Mouse (Mus musculus): Measurements from ENCODE around the gene Lamc3.

The Lamc3 gene

DNA sequence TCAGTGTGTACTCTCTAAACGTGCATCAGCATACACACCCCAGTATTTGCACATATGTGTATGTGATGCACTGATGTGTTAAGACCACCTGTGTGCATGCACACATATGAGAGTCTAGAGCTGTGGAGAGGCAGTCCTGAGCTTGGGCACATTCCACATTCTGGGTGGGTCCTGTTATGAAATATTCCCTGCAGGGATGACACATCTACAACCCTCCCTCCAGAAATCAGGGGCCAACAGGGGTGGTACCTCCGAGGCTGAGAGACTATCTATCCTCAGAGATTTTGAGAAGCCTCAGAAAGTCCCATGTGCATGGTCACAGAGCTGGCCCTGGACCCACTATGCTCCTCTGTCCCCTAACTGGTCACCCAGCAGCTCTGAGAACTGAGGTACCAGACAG is 58.5 kb downstream of the Lamc3 start:
- DNase-seq, result no peak

DNA sequence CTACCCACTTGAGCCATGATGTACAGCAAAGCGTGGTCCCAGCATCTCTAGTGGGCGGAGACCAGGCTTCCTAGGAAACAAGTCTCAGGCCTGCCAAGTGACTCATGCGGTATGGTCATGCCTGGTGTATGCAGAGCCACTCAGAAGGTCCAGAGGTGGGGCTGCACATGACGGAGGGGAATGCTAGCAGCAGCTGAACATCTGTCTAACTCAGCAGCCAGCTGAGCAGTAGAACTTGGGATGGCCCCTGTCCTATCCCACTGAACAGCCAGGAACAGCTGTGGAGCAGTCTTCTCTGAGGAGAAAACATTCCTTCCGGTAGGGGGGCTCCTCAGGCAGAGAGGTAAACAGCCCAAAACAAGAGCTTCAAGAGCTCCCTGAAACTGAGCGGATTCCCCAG is 61.3 kb downstream of the Lamc3 start:
- DNase-seq, result no peak

DNA sequence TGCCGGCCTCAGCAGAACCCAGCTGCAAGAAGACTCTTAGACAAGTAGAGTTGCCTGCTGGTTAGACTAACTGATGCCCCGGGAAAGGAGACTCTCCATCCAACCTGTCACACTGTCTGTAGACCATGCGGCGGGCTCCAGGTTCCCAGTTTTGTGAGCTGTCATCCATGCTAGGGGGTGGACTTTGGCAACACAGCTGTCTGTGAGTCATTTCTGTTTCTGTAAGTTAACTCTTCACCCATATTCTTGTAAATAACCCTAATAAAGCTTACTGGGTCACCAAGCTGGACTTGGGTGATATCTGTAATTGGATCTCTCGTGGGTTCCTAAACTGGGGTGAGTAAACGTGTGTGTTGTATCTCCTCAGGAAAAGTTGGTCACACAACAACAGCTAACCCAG is 61.7 kb downstream of the Lamc3 start:
- no peak for DNase-seq

DNA sequence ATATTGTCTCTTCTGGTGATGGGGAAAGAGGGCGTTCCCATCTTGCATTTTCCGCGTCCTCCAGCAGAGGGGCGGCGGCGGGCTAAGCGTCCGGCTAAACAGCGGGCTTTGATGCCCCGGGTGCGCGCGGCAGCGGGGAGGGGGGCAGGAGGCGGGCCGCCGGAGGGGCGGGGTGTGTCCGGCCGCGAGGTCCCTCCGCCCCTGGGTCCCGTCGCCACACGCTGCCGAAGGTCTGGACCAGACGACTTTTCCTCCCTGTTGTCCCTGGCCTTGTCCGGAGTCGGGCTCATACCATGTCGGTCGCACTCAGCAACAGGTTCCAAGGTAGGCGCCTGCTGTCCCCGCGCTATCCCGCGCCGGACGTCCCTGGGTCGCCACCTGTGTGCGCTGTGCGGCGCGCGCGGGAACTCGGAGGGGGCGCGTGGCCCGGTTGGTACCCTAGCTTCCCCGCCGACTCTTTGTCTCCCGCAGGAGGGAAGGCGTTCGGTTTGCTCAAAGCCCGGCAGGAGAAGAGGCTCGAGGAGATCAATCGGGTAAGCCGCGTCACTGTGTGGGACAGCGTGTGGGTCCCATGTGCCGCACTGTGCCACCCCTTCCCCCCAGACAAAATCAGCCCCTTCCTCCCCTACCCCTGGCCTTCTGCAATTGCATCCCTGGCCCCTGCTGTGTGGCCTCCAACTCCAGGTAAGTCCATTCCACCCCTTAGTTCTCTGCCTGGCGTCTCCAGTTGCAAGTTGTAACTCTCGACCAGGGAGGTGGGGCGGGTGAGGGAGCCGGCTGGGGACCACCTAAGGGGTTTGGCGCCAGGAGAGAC is 63.2 kb downstream of the Lamc3 start, which contains the start of gene Aif1l:
TSS of gene Aif1l (plus strand) at position 82 of the 814 bp plus-strand sequence.
- DNase-seq, result peak; percentile 21

DNA sequence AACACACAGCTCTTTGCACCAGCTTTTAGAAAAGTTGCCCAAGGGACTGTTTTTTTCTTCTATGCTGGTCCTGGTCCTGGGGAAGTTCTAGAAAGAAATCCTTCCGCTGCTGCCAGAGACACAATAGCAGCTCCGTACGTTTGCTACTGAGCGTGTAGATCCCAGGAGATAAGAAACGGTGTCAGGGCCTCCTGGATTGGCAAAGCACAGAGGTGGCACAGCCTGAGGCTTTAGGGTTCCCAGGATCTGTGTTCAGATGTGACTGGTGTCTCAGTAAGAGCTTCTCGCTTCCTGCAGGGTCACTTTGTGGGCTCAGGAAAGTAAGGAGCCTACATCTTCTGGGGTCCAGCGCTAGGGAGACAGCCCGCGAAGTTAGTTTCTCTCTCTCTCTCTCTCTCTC is 63.9 kb downstream of the Lamc3 start:
- no peak for DNase-seq

DNA sequence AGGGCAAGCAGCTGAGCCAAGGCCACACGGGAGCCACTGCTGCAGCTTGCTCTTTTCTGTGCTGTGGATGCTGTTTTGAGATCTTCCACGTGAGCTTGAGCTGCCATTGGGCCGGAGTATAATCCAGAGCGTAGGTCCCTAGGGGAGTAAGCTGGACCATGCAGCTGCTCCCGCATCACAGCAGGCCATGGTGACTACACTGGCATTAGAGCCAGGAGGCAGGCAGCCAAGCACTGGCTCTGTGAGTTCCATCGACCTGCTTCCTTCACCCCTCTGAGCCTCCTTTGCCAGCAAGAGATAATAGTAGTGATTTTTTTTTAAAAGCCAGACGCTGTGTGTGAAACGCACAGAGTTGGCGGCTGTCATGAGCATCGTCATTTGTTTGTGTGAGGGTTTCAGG is 65.1 kb downstream of the Lamc3 start:
- no peak for DNase-seq

DNA sequence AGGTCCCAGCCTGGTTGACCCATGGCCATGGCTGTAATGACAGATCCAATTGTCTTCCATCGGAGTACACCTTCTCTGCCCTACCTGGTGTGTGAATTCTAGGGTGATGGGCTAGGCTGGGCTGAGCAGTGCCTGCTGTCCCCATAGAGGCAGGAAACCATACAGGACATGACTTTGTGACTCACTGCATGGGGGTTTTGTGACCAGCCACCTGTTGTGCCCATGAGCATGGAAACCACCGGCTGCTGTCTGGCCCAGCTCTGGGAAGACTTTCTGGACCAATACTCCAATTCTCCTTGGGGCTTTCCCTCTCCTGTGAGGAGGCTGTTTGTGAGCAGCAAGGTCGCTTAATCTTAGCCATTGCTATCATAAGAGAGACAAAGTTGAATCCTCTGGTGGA is 65.6 kb downstream of the Lamc3 start:
- DNase-seq, result no peak

DNA sequence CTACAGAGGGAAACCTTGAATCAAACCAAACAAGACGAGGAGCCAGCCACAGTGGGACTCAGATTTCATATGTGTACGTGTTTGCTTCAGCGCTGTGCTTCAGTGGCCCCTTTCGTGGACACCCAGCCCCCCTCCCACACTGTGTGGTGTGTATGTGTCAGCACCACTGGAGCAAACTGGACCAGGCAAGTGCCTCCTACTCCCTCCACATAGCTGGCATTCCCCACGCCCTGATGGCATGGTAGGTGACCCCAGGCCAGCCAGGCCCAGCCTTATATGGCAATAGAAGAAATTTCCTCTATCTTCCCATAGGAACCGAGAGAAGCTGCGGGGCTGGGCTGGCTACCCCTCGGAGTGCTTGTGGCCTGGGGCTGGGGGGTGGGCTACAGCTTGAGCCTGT is 66.6 kb downstream of the Lamc3 start:
- DNase-seq, result no peak

DNA sequence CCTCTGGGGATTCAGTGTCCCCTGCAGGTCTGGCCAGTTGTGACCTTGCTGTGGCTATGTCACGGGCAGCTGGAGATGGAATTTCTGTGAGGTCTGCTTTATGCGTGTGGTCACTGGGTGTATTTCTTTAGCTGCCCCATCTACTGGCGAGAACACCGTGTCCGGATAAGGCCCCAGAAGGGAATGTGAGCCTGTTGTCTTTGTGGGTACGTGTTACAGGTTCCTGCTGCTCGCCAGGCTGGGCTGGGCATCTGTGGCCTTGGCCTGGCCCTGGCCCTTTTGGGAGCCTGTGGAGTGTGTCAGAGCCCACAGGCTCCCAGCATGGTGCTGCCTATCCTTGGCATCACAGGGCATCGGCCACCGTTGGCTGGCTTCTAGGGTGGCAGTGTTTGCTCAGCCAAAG is 67.7 kb downstream of the Lamc3 start:
- no peak for DNase-seq

DNA sequence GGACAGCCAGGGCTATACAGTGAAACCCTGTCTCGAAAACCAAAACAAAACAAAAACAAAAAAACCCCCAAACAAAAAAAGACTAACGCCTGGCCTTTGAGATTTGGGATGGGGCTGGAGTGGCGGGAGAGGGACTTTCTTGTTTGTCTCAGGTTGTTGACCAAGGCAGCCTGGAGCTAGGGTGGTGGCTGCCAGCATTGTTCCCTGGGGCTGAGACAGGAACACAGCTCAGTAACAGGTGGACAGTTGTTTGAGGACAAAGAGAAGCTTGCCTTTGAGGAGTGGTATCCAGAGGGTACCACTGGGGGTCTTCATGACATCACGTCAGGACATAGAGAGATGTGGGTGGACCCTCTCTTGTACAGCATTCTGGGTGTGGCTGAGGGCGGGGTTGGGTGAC is 68.6 kb downstream of the Lamc3 start:
- DNase-seq, result no peak

DNA sequence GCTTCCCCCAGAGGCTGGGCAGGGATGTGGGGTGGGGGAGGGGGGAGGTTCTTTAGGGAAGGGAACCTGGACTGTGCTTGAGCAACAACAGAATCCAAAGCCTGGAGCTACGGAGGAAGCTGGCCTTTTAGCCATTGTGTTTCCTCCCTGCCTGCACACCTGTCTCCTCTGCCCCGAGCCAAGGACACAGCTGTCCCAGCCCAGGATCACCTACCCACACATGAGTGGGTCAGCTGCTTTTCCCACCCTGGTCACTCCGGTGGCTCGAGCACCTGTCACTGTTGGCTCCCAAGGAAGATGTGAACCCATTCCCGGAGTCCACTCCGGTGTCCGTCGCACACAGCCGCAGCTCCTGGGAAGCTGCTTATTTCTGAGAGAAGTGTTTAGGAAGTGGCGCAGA is 70.1 kb downstream of the Lamc3 start:
- no peak for DNase-seq

DNA sequence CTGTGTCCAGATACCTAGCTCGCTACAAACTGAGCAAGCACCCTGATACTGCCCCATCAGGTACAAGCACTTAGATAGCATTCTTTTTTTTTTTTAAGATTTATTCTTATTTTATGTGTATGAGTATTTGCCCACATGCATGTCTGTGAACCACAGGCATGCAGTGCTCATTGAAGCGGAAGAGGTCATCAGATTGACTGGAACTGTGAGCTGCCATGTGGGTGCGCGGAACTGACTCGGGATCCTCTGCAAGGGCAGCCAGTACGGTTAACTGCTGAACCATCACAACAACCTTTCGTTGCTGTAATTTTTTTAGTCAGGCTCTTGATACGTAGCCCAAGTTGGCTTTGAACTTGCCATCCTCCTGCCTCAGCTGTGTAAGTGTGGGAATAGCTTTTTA is 73.9 kb downstream of the Lamc3 start:
- no peak for DNase-seq

DNA sequence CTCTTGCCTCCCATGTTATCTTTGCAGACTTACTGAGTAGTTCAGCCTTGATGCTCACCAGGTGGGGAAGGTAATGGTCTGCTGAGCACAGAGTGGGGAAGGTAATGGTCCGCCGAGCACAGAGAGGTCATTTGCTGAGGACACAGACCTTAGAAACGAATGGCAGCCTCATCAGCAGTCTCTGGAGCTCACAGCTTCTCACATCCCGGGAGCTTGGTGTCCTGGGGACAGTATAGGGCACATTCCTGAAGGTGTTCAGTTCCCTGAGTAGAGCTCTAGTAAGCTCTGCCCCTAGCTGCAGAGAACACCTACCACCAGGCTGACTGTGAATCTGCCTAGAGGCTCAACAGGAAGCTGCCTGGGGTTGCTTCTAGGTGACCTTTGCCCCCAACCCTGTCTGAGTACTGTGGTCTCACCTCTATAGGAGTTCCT is 74.7 kb downstream of the Lamc3 start:
- DNase-seq, result no peak

DNA sequence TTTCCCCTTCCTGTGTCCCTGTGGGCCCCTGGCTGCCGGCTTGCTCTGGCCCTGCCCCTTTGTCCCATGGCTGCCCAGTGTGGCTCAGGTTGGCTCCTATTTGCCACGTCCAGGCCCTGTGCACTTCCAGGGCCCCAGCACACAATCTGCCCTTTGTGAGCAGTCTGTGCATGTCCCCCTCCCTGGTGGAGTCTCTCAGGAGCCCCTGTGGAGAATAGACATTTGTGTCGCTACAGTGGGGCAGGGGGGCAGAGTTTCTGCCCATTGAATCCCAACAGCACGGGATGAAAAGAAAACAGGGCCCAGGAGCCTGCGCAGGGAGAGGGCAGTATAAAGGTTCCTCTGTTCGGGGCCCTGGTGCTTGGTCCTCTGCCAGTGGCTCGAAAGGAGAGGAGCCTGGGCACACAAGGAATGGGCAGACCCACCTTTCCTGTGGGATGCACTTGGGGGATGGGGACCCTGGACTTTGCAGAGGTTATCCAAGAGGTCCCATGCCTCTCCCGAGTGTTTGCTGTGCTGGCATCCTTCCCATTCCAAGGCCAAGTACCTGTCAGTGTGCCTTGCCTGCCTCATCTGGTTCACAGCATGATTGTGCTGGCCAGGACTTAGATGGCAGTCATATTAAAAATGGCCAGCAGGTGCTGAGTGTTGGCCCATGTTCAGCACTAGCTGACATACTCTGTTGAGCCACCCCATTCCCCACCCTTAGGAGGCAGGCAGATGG is 75.6 kb downstream of the Lamc3 start:
- peak; percentile 91 for DNase-seq

DNA sequence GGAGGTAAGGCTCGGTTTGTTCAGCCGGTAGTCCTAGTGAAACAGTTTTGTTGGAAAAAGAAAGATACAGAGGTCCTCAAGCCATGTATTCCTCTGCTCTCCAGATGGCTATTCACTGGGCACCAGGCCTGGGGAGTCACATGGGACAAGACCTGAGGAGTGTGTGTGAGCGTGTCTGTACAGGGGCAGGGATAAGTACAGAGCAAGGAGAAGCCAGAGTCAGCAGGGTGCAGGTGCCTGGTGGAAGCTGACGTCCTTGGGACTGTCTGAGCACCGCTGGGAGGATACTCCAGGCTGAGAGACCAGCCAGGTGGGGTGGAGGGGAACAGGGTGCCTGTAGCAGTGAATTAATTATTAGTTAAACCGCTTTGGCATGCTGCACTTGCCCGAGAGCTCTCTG is 76.4 kb downstream of the Lamc3 start:
- no peak for DNase-seq

DNA sequence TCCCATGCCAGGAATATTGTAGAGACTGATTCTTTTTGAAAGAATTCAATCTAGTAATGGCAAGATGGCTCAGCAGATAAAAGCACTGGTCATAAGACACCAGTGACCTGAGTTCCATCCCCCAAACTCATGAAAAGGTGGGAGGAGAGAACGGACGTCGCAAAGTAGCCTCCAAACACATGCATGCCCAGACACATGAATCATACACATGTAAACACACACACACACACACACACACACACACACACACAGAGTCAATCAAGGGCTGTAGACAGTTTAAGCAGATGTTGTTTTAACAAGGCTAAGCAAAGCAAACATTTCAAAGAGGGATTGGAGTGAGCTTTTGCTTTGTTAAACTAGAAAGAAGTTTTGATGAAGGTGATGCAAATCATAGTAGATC is 77.1 kb downstream of the Lamc3 start:
- no peak for DNase-seq

DNA sequence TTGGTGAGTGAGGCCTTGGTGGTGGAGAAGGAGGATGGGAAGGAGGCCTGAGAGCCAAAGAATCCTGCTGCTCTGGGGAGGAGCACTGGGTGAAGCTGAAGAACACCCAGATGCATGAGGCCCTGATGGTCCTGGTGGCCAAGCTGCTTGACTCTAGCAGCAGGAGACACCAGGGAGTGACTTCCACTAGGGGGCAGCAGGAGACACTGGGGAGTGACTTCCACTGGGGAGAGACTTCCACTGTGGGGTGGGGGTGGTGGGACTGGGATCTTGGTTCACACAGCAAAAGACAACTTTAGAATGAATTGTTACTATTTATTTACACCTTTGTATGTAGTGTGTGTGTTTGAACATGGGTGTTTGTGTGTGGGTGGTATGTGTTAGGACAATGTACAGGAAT is 78.0 kb downstream of the Lamc3 start:
- no peak for DNase-seq

DNA sequence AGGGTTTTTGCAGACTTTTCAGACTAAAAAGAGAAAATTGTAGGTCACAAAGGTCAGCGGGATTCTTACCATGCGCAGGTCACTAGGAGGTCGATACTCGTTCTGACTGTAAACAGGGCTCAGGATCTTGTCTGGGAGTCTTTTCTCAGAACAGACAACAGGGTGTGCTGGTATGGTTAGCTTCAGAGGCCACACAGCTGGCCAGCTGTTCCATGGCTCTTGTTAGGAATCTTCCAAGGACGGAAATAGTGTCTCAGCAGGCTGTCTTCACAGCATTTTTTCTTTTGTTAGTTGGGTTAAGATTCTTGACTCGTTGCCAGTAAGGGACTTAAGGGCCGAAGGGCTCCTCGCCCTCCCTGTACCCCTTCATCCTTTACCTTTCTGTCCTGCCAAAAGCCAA is 79.7 kb downstream of the Lamc3 start:
- DNase-seq, result no peak

DNA sequence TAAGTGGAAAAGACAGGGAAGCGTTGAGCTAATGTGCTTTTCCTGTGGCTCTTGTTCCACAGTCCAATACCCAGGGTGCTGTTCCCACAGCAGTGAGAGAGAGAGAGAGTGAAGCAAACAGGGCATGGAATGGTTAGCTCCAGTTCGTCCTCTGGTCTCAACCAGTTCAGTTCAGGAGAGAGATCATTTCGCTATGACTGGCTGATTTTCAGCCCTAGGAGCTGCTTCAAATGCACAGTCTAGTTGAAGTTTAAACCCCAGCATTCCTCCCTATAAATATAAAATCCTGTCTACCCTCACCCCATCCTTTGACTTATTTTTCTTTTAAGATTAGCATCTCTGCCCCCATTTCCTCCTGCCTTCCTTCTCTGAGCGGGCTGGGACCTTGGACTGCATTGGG is 85.5 kb downstream of the Lamc3 start:
- DNase-seq, result no peak

DNA sequence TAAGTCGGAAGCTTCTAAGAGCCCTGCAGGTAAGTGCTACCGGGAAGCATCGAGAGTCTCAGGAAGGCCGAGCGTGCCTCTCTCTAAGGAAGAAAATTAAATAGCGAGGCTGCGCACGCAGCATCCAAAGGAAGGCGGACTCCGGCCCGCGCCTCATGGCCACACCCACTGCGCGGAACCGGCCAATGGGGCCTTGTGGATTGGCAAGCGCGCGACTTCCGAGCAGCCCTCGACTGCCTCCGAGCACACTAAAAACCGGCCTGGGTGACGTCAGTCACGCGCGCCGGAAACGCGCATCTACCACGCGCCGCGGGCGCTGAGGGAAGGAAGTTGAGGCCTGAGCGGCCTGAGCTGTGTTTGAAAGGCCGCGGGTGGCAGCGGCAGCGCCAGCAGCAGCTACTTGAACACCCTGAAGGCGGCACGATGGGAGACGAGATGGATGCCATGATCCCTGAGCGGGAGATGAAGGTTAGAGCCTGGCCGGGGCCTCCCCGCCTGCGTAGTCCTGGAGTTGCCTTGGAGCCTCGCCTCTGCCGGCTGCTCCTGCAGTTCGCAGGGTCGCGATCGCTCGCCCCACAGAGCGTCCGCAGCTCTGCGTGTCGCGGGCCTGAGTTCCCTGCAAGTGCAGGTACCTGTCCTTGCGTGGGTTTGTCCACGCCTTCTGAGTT is 87.2 kb downstream of the Lamc3 start, which contains the start of gene Nup214:
TSS of gene Nup214 (plus strand) at position 296 of the 668 bp plus-strand sequence.
- DNase-seq, result peak; percentile 99

DNA sequence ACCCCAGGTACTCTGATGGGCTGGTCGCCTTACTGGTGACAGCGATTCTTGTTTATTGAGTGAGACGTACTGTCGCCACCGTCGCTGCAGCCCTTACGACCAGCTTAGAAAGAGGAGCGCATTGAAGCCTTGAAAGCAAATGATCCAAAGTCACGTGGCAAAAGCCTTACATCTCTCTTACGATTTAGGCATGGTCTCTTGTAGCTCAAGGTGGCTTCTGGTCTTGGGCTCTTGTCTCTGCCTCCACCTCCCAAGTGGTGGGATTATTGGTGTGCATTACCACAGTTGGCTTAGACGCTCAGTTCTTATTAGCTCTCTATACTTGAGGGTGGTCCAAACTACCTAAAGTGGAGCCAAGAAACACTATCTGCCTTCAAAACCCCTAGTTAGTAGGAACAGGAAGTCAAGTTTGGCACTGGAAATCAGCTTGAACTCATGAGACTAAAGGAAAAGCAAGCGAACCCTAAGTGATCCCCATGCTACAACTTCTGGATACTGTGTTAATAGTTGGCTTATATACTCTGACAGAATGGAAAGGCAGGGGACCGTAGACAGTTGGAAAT is 87.8 kb downstream of the Lamc3 start:
- no peak for DNase-seq

DNA sequence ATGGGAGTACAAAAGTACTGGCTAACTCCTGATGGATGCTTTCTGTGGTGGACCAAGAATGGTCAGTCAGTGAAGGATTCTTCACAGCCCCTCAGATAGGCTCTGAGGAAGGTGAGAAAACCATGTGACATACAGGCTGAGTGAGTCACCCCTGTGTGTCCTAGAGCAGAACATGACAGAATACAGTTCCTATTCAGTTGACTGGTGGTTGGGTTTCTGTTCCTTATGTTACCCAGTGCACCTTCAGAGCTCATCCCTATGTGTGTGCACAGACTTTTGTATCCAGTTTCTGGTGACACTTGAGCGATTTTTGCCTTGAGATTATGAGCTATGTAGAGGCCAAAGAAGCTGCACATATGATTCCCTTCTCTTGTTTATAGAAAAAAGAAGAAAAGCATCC is 100.7 kb downstream of the Lamc3 start:
- DNase-seq, result no peak

DNA sequence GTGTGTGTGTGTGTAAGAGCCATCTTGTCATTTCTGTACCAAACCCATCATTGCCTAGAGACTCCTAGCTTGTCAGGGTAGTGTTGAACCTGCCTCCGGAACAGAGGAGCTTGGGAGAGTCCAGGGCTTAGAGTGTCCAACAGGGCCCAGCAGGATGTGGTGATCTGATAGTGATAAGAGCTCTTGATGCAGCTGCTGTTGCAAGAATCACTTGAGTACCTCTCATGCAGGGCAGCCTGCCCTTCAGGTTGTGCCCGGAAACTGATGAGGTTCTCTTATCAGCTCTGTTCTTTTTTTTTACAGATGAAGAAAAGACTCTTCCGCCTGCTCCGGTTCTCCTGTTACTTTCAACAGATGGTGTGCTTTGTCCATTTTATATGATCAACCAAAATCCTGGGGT is 103.9 kb downstream of the Lamc3 start:
- DNase-seq, result no peak

DNA sequence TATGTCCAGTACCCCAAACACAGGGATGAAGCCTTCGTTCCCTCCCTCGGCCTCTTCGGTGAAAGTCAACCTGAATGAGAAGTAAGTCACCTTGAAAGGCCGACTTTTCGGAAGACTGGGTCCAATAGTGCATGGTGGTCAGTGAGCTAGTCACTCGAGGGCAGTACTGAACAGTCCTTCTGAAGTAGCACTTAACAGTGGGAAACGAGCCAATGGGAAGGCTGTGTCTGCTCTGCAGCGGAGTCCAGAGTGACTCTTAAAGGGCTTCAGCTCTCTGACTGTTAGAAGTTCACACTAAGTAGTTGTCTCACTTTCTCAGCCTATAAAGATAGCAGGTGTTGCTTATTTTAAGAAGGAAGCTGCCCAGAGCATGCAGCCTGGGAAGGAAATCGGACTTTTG is 107.8 kb downstream of the Lamc3 start:
- no peak for DNase-seq
